Mouse (Mus musculus) ES-E14 (cell line): Measurements from ENCODE around the gene Rbbp8nl. TPM values are rescaled to one million over a fixed set of nuclear protein-coding genes. Genes with fewer than 3 reads are reported as not detected.

Experiments used
- DNase-seq: peaks from one replicate; pipeline ENCODE4 v3.0.0-alpha.2; 2013; ENCODE audit warnings: low read depth, low spot score
- H3K27ac ChIP-seq: 2 replicates; pipeline ENCODE4 v1.5.1; 2012; ENCODE audit warnings: low read depth, mild to moderate bottlenecking, low read length, moderate library complexity, mixed read lengths; ENCODE audit not compliant: poor library complexity, insufficient read depth, severe bottlenecking
- H3K36me3 ChIP-seq: 2 replicates; pipeline ENCODE4 v1.6.1; 2012; ENCODE audit warnings: mild to moderate bottlenecking, low read length, moderate library complexity, mixed read lengths; ENCODE audit not compliant: control insufficient read depth, poor library complexity, insufficient read depth, severe bottlenecking
- H3K4me1 ChIP-seq, 2 experiments: fragments of 150-350 bp in 1 of 2; sonication (generic) in 1 of 2; 2 replicates each; pipeline ENCODE4 v1.6.1; 2012; ENCODE audit warnings: low read length in 2 of 2, mild to moderate bottlenecking in 1 of 2, mixed read lengths in 1 of 2; ENCODE audit not compliant: control insufficient read depth in 2 of 2, insufficient read depth in 2 of 2, poor library complexity in 1 of 2
- H3K4me3 ChIP-seq, 2 experiments: fragments of 150-350 bp in 1 of 2; sonication (generic) in 1 of 2; 2 replicates each; pipeline ENCODE4 v1.5.1; 2012; ENCODE audit warnings: low read length in 2 of 2, low read depth in 1 of 2, mild to moderate bottlenecking in 1 of 2, mixed read lengths in 1 of 2; ENCODE audit not compliant: insufficient read depth in 1 of 2, poor library complexity in 1 of 2, severe bottlenecking in 1 of 2
- H3K9ac ChIP-seq: 2 replicates; pipeline ENCODE4 v1.6.1; 2012; ENCODE audit warnings: low read depth, mild to moderate bottlenecking, low read length, mixed read lengths; ENCODE audit not compliant: poor library complexity, insufficient read depth, severe bottlenecking
- H3K9me3 ChIP-seq: fragments of 150-350 bp; sonication (generic); 2 replicates; pipeline ENCODE4 v1.6.1; 2012; ENCODE audit warnings: low read depth, mild to moderate bottlenecking, low read length; ENCODE audit not compliant: control insufficient read depth, insufficient read depth
- CHD2 ChIP-seq: IDR thresholded peaks from 2 replicates; pipeline ENCODE4 v1.6.1; 2014; ENCODE audit warnings: mild to moderate bottlenecking, low read depth, low read length, inconsistent platforms
- HCFC1 ChIP-seq: IDR thresholded peaks from 2 replicates; pipeline ENCODE4 v1.6.1; 2012; ENCODE audit warnings: low read length, inconsistent platforms, borderline replicate concordance; ENCODE audit not compliant: insufficient read depth
- MAFK ChIP-seq: IDR thresholded peaks from 2 replicates; pipeline ENCODE4 v1.6.1; 2014; ENCODE audit warnings: mild to moderate bottlenecking, low read depth, low read length, inconsistent platforms; ENCODE audit not compliant: insufficient read depth
- ZC3H11A ChIP-seq: IDR thresholded peaks from 2 replicates; pipeline ENCODE4 v1.6.1; 2012; ENCODE audit warnings: low read depth, mild to moderate bottlenecking, inconsistent platforms, low read length, borderline replicate concordance
- ZNF384 ChIP-seq: IDR thresholded peaks from 2 replicates; pipeline ENCODE4 v1.6.1; 2012; ENCODE audit warnings: low read depth, low read length, inconsistent platforms
- in situ Hi-C, 2 experiments: fragments of 600-800 bp; cut with MboI; formaldehyde crosslinking; loops; one replicate each; pipeline ENCODE4 v1.15.1; 2025; ENCODE audit warnings: low sequenced_read_pairs in 2 of 2, inconsistent platforms in 1 of 2; ENCODE audit not compliant: unreplicated experiment in 2 of 2
- total RNA-seq: library from RNA; depleted of rRNA; stranded (reverse); fragments of 300-350 nt; gene quantifications from 2 replicates; pipeline ENCODE4 v1.2.3, GENCODE M21; 2012

Gene Rbbp8nl
- total RNA-seq, 1 experiment: 0.54 TPM

DNA sequence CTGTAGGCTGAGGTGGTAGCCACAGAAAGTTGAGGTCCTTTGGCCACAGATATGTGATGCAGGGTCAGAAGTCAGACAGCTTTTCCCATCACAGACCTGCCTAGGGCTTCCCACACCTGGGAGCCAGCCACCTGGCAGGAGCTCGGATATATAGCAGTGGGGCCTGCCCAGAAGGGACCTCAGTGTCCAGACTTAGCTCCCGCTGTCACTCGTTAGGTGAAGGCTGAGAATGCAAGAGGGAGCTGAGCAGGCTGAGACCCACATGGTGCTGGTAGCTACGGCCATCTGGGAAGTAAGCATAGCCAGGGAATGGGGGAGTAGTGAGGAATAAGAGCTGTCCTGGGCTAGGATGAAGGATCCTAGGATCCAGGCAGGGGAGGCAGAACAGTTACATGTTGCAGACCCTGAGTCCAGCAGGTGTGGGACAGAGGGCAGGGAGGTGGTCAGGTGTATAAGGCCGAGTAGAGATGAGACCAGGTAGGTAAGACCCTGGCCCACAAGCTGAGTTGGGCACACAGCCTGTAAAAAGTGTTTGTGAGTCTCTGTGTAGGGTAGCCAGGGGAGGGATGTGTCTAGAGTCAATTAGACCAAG, 17.8 kb downstream of the Rbbp8nl start:
- Histone ChIP-seq H3K4me1 (peaks cover 0 to 14% of the 10 kb centered on the region in 2 experiments; a peak in 3 of 4 replicates), H3K27ac (no peak overlapping the region), H3K4me3 (peak overlapping the region in 1 of 2 experiments; percentile 78; a peak in 2 of 4 replicates), H3K36me3 (peaks cover 7% of the 10 kb centered on the region; the same call in 1 of the 2 replicates), H3K9ac (no peak overlapping the region), H3K9me3 (no peaks in the 10 kb centered on the region)
- TF ChIP-seq HCFC1 (no peak), CHD2 (no peak), ZNF384 (no peak), MAFK (no peak), ZC3H11A (no peak)
- DNase-seq: no peak
- in situ Hi-C loops: loop anchor here (5.0 to 10.0 kb wide), 2 partner anchors 73 to 75 kb away; no protein-coding TSS in a partner anchor

DNA sequence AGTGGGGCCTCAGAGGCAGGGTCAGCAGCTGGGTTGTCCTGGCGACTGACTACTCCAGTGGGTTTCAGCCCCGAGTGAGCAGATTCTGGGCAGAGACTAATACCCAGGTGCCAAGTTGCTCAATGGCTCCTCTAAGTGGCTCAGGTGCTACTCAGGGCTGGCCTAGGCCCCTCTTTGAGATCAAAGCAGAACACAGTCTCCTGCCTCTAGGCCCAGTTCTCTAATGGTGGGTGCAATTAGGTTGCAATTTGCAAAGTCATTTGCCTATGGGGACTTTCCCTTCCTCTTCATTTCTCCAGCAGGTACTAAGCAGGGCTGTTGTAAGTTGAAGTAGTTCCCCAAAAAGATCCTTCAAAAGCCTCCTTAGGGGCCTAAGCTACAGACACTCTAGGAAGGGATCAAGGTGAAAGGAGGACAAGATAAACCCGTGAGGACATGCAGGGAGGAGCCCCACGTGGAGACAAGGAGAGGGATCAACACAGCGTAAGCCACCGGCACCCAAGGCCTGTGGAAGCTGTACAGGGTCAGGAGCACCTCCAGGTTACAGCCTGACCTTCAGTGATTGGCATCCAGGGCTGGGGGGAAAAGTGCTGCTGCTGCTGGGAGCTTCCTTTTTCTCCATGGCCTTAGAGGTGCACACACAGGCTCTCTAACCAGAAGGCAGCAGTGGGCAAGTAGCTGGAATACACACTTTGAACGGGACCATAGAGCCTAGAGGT, 19.0 kb downstream of the Rbbp8nl start:
- TF ChIP-seq CHD2 (no peak), MAFK (no peak)
- peaks cover 0 to 4% of the 10 kb centered on the region in 2 experiments; a peak in 1 of 4 replicates for H3K4me1 ChIP-seq
- H3K36me3 ChIP-seq: peaks cover 7% of the 10 kb centered on the region; the same call in 1 of the 2 replicates
- no peaks in the 10 kb centered on the region for H3K9me3 ChIP-seq
- no peak overlapping the region for H3K9ac ChIP-seq
- no peak overlapping the region for H3K27ac ChIP-seq
- no peak overlapping the region for H3K4me3 ChIP-seq
- in situ Hi-C loops: loop anchor here (5.0 to 10.0 kb wide), 2 partner anchors 74 to 77 kb away; no protein-coding TSS in a partner anchor
- DNase-seq: no peak

DNA sequence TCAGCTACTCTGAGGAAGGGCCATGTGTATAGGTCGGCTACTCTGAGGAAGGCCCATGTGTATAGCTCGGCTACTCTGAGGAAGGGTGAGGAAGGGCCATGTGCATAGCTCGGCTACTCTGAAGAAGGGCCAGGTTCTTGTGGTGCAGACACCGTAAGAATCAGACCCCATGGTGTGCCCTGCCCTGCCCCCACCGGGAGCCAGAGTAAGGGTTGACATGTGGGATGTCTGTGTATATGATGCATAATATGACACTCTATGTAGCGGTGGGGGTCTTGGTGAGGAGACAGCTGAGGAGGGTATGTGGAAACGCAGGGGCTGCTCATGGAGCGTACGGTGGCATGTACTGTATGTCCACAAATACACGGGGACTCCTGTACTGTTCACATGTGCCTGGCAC, 20.4 kb downstream of the Rbbp8nl start:
- H3K4me3 ChIP-seq: no peak overlapping the region
- no peak overlapping the region for H3K27ac ChIP-seq
- in situ Hi-C loops: no loop called here
- H3K36me3 ChIP-seq: peaks cover 7% of the 10 kb centered on the region; the same call in 1 of the 2 replicates
- H3K9me3 ChIP-seq: no peaks in the 10 kb centered on the region
- TF ChIP-seq ZNF384 (no peak), CHD2 (no peak), ZC3H11A (no peak), HCFC1 (no peak), MAFK (no peak)
- H3K9ac ChIP-seq: no peak overlapping the region
- no peak for DNase-seq
- H3K4me1 ChIP-seq: peaks cover 0 to 4% of the 10 kb centered on the region in 2 experiments; a peak in 1 of 4 replicates

DNA sequence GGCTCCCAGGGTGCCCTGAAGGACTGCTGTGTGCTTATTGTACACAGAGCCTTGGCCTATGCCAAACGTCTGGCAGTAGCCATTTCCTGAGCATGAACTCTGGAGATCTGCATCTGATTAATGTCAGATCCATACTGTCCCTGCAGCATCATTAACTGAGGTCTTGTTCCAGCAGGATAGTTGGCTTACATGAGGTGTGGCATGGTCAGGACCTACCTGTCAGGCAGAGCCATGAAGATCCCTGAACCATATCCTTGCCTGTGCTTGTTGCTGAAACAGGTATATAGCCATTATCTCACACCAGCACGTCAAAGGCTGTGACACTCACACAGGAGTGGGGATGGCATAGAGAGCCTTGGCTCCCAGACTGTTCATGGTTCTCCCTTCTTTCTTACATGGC, 21.7 kb downstream of the Rbbp8nl start:
- Histone ChIP-seq H3K9me3 (no peaks in the 10 kb centered on the region), H3K4me3 (no peak overlapping the region), H3K9ac (no peak overlapping the region), H3K36me3 (peaks cover 7% of the 10 kb centered on the region; the same call in 1 of the 2 replicates), H3K4me1 (peaks cover 0 to 3% of the 10 kb centered on the region in 2 experiments; a peak in 1 of 4 replicates), H3K27ac (no peak overlapping the region)
- DNase-seq: no peak
- in situ Hi-C loops: no loop called here
- no peak for TF ChIP-seq ZC3H11A
- no peak for TF ChIP-seq ZNF384
- no peak for TF ChIP-seq MAFK

DNA sequence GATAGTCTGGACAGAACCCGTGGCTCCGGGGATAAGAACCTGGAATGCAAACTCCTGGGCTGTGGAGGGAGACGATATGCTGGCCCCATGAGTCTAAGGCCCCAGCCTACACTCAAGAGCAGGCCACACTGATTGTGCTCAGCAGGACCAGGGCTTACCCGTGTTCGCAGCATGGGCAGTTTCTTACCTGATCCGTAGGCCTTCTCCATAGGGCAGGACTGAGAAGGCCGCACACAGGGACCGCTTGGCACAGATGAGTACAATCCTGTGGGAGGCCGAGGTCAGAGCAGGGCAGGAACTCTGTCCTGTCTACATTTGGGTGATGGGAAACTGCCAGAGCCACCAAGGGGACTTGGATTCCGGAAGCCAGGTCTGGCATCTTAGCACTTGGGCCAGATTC, 26.8 kb downstream of the Rbbp8nl start:
- TF ChIP-seq ZC3H11A: no peak
- no peak for TF ChIP-seq MAFK
- TF ChIP-seq CHD2: no peak
- no peak for TF ChIP-seq ZNF384
- TF ChIP-seq HCFC1: no peak
- peaks cover 33% of the 10 kb centered on the region for H3K36me3 ChIP-seq
- no peak overlapping the region for H3K4me3 ChIP-seq
- DNase-seq: no peak
- in situ Hi-C loops: no loop called here
- no peak overlapping the region for H3K27ac ChIP-seq
- H3K9ac ChIP-seq: no peak overlapping the region
- peaks cover 0 to 3% of the 10 kb centered on the region in 2 experiments; a peak in 1 of 4 replicates for H3K4me1 ChIP-seq
- H3K9me3 ChIP-seq: no peaks in the 10 kb centered on the region
